Mouse (Mus musculus) hindbrain, embryonic 16.5 days (tissue): ENCODE results near the gene Scp2. TPM values are rescaled to one million over a fixed set of nuclear protein-coding genes. Genes with fewer than 3 reads are reported as not detected.
"Not testable (repeated sequence)": the region's sequence is repeated elsewhere in the genome, so short reads cannot be mapped to it uniquely, and the experiment has no call there.

Experiments
- ATAC-seq: fragments of 200-750 bp; cut with Nextera tagmentation; 2 replicates; pipeline ENCODE4 v1.8.0; 2017; ENCODE audit warnings: moderate TSS enrichment, moderate library complexity
- H3K27ac ChIP-seq: fragments of 300-500 bp; sonication (generic); 2 replicates; pipeline ENCODE4 v1.5.1; 2014; ENCODE audit warnings: low read depth, mild to moderate bottlenecking, control low read depth, low read length, moderate library complexity
- H3K27me3 ChIP-seq: fragments of 300-500 bp; sonication (generic); replicated peaks from 2 replicates; pipeline ENCODE4 v1.6.1; 2014; ENCODE audit warnings: low read length; ENCODE audit not compliant: control insufficient read depth, insufficient read depth
- H3K36me3 ChIP-seq: fragments of 300-500 bp; sonication (generic); 2 replicates; pipeline ENCODE4 v1.6.1; 2014; ENCODE audit warnings: mild to moderate bottlenecking, low read length, moderate library complexity, mixed read lengths; ENCODE audit not compliant: control insufficient read depth, insufficient read depth
- H3K4me1 ChIP-seq: fragments of 300-500 bp; sonication (generic); 2 replicates; pipeline ENCODE4 v1.6.1; 2014; ENCODE audit warnings: low read depth, low read length; ENCODE audit not compliant: control insufficient read depth, insufficient read depth
- H3K4me2 ChIP-seq: fragments of 300-500 bp; sonication (generic); 2 replicates; pipeline ENCODE4 v1.6.1; 2014; ENCODE audit warnings: mild to moderate bottlenecking, low read length, control low read depth, moderate library complexity
- H3K4me3 ChIP-seq: fragments of 300-500 bp; sonication (generic); 2 replicates; pipeline ENCODE4 v1.5.1; 2014; ENCODE audit warnings: mild to moderate bottlenecking, low read length, control low read depth, moderate library complexity
- H3K9ac ChIP-seq: fragments of 300-500 bp; sonication (generic); 2 replicates; pipeline ENCODE4 v1.6.1; 2014; ENCODE audit warnings: low read depth, mild to moderate bottlenecking, control low read depth, low read length, moderate library complexity
- H3K9me3 ChIP-seq: fragments of 300-500 bp; sonication (generic); 2 replicates; pipeline ENCODE4 v1.6.1; 2014; ENCODE audit warnings: mild to moderate bottlenecking, low read length, moderate library complexity; ENCODE audit not compliant: control insufficient read depth
- WGBS: fragments of 180-500 bp; shearing (Covaris S2); extraction: QIAGEN DNeasy Blood & Tissue Kit; methylation state at CpG from one replicate; pipeline ENCODE4 v1.1.7; 2014; 5-methylcytosine and 5-hydroxymethylcytosine counted together
- polyA plus RNA-seq: library from polyadenylated mRNA; unstranded; fragments of >200 nt; fragmentation: Nextera tagmentation; extraction: Ambion mirVana; gene quantifications from 2 replicates; pipeline ENCODE4 v1.2.1, GENCODE M21; 2015

The Scp2 gene
- polyA plus RNA-seq, 1 experiment from 2014 or later, result 220 TPM

GRCm38 (mm10) chr4:108145554-108145953, 756 bp upstream of the Scp2 start:
- not testable (repeated sequence) for H3K4me3 ChIP-seq, H3K36me3 ChIP-seq, H3K27ac ChIP-seq, ATAC-seq, H3K9ac ChIP-seq, H3K9me3 ChIP-seq, H3K4me1 ChIP-seq, H3K4me2 ChIP-seq, H3K27me3 ChIP-seq
- WGBS, result 43% methylated on average over 3 of the region's 3 CpGs

GRCm38 (mm10) chr4:108143778-108144177, 1.0 kb downstream of the Scp2 start:
- no peaks in the 10 kb centered on the region for H3K9me3 ChIP-seq
- ATAC-seq, result no peak
- no peaks in the 10 kb centered on the region for H3K27me3 ChIP-seq
- no peaks in the 10 kb centered on the region for H3K36me3 ChIP-seq
- no peaks in the 10 kb centered on the region for H3K4me1 ChIP-seq
- no peak overlapping the region for H3K9ac ChIP-seq
- no peak overlapping the region for H3K4me2 ChIP-seq
- no peak overlapping the region for H3K27ac ChIP-seq
- H3K4me3 ChIP-seq, result no peak overlapping the region

GRCm38 (mm10) chr4:108143178-108143577, 1.6 kb downstream of the Scp2 start:
- H3K9me3 ChIP-seq, result not testable (repeated sequence)

GRCm38 (mm10) chr4:108136938-108137337, 7.9 kb downstream of the Scp2 start:
- Histone ChIP-seq H3K27me3 (no peaks in the 10 kb centered on the region), H3K36me3 (no peaks in the 10 kb centered on the region), H3K27ac (no peak overlapping the region), H3K9ac (no peak overlapping the region), H3K9me3 (no peaks in the 10 kb centered on the region), H3K4me2 (no peak overlapping the region), H3K4me3 (no peak overlapping the region), H3K4me1 (no peaks in the 10 kb centered on the region)
- 90% methylated on average over 5 of the region's 5 CpGs for WGBS
- ATAC-seq, result no peak

More at GRCm38 (mm10) chr4:108143178-108143577, 1.6 kb downstream of the Scp2 start:
- H3K4me2 ChIP-seq, H3K9ac ChIP-seq, H3K36me3 ChIP-seq, ATAC-seq, H3K4me1 ChIP-seq, H3K4me3 ChIP-seq, H3K27ac ChIP-seq, H3K27me3 ChIP-seq: not testable (repeated sequence)
- WGBS, result 97% methylated on average over 2 of the region's 2 CpGs

DNA sequence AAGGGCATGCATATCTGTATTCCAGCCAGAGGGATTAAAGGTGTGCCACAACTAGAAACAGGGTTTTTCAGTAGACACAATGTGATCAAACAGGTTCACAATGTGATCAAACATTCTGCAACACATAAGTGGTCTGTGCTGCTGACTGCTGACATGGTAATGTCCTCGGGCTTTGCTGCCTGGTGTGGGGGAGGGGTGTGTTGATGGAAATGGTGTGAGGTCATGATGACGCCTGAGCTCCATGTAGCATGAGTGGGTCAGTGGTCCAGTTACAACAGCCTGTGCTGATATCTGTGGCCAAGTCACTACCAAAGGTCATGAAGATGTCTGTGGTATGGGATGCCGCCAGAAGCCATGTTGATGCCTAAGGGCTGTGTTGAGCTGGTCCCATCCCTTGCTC, 14.3 kb downstream of the Scp2 start:
- Histone ChIP-seq H3K27me3 (no peaks in the 10 kb centered on the region), H3K9ac (no peak overlapping the region), H3K36me3 (no peaks in the 10 kb centered on the region), H3K4me2 (no peak overlapping the region), H3K9me3 (no peaks in the 10 kb centered on the region), H3K4me3 (no peak overlapping the region), H3K4me1 (no peaks in the 10 kb centered on the region), H3K27ac (no peak overlapping the region)
- WGBS, result 90% methylated on average over 3 of the region's 3 CpGs
- ATAC-seq, result no peak

DNA sequence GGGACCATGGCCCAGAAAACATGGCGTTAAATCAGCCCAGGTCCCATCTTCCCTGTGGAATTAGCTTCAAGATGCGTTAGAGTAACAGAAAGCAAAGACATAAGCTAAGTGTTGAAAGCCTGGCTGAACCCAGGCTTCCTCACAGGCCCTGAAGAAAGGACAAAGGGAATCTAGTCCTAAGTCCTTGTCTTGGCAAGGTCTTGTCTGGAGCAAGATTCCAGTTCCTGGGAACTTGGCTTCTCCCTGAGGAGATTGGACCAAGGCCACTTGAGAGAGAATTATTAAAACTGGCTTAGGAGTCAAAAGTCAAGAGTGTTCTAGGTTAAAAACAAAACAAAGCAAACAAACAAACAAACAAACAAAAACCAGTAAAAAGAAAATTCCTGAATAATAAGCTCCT, 16.5 kb downstream of the Scp2 start:
- no peaks in the 10 kb centered on the region for H3K27me3 ChIP-seq

GRCm38 (mm10) chr4:108127516-108127915, 17.3 kb downstream of the Scp2 start:
- Histone ChIP-seq H3K9me3 (no peaks in the 10 kb centered on the region), H3K4me1 (no peaks in the 10 kb centered on the region), H3K4me3 (no peak overlapping the region), H3K27me3 (no peaks in the 10 kb centered on the region), H3K9ac (no peak overlapping the region), H3K4me2 (no peak overlapping the region), H3K27ac (no peak overlapping the region), H3K36me3 (no peaks in the 10 kb centered on the region)
- ATAC-seq, result no peak
- 85% methylated on average over 5 of the region's 5 CpGs for WGBS

More for the DNA sequence above, 16.5 kb downstream of the Scp2 start:
- Histone ChIP-seq H3K9me3 (no peaks in the 10 kb centered on the region), H3K36me3 (no peaks in the 10 kb centered on the region), H3K4me3 (no peak overlapping the region), H3K27ac (no peak overlapping the region), H3K4me1 (no peaks in the 10 kb centered on the region), H3K9ac (no peak overlapping the region), H3K4me2 (no peak overlapping the region)
- 85% methylated on average over 2 of the region's 2 CpGs for WGBS
- no peak for ATAC-seq

DNA sequence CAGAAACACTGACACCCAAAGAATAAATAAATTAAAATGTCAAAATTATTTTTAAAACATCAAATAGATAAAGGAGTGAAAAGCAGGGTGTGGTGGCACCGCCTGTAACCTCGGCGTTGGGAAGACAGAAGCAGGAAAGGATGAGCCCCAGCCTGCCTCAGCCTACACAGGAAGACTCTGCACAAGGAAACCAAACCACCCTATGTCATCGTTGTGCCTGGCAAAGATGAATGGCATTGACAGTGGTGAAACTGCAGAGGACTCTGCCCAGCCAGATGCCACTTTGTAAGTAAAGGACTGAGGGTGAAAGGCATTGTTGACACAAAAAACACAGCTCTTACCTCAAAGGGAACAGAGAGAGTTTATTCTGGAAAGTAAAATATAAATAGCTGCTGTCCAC, 18.5 kb downstream of the Scp2 start:
- Histone ChIP-seq H3K4me3 (no peak overlapping the region), H3K36me3 (no peaks in the 10 kb centered on the region), H3K9ac (no peak overlapping the region), H3K27me3 (no peaks in the 10 kb centered on the region), H3K27ac (no peak overlapping the region), H3K9me3 (no peaks in the 10 kb centered on the region), H3K4me1 (no peaks in the 10 kb centered on the region), H3K4me2 (no peak overlapping the region)
- ATAC-seq, result no peak
- 87% methylated on average over 4 of the region's 4 CpGs for WGBS

DNA sequence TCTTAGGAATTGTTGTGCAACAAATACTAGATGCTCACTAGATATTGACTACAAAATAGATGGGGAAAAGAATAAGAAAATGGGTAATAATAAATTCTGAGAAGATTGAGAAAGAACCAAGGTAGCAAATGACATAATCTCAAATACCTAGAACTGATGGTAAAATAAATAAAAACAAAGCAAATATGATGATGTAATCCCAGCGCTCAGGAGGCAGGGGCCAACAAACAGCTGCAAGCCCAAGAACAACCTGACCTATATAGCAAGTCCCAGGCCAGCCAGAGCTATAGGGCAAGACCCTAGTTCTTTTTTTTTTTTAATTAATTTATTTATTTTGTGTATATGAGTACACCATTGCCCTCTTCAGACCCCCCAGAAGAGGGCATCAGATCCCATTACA, 20.7 kb downstream of the Scp2 start:
- Histone ChIP-seq H3K9me3 (no peaks in the 10 kb centered on the region), H3K4me2 (no peak overlapping the region), H3K27ac (no peak overlapping the region), H3K4me3 (no peak overlapping the region), H3K9ac (no peak overlapping the region), H3K4me1 (no peaks in the 10 kb centered on the region), H3K36me3 (no peaks in the 10 kb centered on the region), H3K27me3 (no peaks in the 10 kb centered on the region)
- ATAC-seq, result no peak
- WGBS, result 89% methylated on average over 1 of the region's 1 CpGs
